Mouse (Mus musculus): ENCODE data around the gene Tbrg4.
"Not testable (repeated sequence)": the region's sequence is repeated elsewhere in the genome, so short reads cannot be mapped to it uniquely, and the experiment has no call there.

Tbrg4 gene

DNA sequence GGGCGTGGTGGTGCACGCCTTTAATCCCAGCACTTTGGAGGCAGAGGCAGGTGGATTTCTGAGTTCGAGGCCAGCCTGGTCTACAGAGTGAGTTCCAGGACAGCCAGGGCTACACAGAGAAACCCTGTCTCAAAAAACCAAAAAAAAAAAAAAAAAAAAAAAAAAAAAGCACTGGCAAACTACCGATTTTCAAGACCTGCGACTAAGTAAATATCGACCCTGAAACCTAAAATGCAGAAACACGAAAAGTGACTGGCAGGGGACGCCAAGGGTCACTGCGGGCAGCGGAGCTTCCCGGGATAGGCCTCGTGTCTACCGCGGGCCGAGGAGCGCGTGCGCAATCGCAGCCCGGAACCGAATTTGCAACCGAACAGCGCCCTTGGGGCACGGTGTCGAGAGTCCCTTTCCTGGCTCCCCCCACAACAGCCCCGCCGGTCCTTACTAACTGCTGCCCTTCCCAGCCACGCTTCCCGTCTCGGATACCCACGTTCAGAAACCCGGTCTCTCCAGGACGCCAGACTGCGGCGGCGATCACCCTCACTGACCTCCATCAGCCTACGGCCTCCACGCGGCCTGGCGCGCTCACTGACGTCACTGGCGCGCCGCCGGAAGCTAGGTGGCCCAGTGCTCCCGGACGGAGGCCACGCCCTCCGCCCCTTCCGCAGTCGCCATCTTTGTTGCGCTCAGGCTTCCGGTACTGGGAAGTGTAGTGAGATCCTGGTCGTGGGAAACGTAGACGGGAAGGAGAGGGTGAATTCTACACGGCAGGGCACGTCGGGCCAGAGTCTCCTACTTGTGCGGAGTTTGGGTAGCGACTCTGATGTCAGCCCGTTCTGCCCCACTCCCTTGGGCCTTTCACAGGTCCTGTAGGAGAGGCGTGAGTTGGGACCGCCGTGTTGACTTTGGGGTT is at the start of gene Tbrg4:
Tbrg4 (minus strand) TSS at position 590 of the 910 bp plus-strand sequence.
- peak; percentile 96 for DNase-seq (ENCODE audit: low read depth, low spot score)

DNA sequence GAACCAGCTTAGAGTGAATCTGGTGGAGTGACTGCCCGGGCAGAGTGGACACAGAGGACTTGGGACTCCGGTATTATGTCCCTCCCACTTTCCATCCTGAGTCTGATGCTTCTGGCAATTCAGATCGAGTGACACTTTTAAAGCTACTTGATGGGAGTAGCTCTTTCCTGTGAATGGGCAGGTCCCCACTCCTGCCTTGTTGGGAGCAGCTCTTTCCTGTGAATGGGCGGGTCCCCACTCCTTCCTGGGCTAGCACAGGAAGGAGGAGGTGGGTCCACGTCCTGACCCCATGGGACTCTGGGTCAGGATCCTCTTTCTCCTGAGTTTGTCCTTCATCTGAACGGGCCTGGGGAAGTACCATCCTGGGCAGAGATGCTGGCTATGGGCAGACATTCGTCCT is 49.5 kb upstream of the Tbrg4 start:
- no peak for DNase-seq (ENCODE audit: low read depth, low spot score)

DNA sequence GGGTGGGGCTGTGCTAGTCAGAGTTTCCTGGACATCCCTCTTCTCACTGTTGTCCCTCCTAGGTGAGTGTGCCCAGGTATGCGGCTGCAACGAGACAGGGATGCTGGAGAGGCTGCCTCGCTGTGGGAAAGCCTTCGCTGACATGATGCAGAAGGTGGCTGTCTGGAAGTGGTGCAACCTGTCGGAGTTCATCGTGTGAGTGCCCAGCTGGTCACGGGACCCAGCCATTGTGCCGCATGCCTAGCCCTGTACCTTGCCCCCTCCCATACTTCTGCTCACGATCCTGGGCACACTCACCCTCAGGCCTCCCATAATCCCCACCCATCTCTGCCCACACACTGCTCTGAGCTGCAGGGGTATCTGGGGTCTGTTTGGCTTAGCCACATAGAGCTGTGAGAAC is 48.8 kb upstream of the Tbrg4 start:
- DNase-seq (ENCODE audit: low read depth, low spot score): no peak

DNA sequence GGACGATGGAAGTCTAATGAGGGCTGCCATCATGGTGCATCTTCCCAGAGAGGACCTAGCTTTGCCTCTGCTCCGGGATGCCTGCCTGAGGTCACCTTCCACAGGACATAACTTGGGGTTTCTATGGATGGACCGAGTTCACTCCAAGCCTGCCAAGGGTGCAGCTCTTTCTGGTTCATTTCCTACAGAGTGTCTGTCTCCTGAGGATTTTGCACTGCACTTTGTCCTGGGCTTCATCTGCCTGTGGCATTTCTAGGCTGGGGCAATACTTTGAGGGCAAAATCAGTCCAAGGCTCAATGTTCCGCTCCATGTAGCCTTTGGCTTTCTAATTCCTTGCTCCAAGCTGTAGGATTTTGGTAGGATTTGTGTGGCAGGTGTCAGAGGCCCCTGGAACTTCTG is 45.0 kb upstream of the Tbrg4 start:
- DNase-seq (ENCODE audit: low read depth, low spot score): no peak

DNA sequence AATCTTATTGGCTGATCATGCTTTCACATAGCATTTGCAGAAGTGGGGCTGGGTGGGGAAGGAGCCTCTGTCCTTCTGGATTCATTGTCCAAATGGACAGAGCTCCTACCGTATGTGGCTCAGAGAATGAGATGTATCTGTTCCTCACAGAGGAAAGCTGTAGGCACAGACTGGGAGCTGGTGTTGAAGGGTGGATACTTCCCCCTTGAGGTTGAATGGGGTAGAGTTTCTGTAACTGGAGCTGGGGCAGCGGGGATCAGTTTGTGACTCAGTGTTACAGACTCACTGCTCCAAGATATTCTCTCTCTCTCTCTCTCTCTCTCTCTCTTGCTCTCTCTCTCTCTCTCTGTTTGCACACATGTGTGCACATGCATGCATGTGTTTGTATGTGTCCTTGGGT is 44.2 kb upstream of the Tbrg4 start:
- DNase-seq (ENCODE audit: low read depth, low spot score): no peak

DNA sequence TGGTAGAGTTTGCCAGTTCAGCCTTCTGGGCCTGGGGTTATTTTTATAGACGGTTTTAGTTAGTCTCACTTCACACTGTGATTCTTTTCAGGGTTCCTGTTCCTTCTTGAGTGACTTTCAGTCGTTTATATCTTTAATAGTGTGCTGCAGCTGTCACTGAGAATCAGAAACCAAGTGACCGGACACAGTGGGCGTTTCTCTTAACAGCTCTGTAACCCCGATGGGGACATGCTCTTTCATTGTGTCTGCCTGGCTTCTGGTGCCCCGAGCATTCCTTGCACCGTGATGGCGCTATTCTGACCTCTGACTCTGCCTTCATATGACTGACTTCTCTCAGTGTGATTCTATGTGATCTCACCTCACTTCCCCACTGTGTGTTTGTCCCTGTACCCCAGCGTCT is 43.2 kb upstream of the Tbrg4 start:
- no peak for DNase-seq (ENCODE audit: low read depth, low spot score)

DNA sequence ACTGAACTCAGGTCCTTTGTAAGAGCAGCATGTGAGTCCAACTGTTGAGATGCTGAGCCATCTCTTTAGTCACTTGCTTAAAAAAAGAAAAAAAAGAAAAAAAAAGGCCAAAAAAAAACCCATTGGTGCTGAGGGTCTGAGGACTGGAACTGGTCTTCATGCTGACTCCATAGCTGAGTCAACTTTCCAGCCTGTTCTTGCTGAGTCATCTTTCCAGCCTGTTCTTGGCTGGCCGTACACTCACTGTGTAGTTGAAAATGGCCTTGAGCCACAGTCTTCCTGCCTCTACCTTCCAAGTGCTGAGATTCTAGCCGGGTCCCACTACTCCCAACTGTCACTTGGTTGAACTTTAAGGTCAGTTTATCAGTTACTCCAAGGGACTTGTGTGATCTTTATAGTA is 40.8 kb upstream of the Tbrg4 start:
- no peak for DNase-seq (ENCODE audit: low read depth, low spot score)

DNA sequence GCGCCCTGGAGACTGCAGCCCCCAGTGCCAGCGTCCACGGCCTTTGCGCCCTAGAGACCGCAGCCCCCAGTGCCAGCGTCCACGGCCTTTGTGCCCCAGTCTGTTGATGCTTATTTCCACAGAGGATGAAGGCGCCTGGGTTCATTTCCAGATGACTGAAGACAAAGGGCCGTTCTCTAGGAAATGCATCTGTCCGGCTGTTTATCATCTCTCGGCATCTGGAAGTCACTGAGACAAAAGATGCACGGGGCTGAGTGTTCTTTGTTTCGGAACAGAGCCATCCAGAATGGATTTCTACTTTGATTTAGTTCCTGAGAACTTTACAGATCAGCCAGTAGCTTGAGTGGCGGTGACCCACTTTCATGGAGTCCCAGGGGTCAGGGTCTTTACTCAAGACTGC is 35.3 kb upstream of the Tbrg4 start:
- DNase-seq (ENCODE audit: low read depth, low spot score): no peak

DNA sequence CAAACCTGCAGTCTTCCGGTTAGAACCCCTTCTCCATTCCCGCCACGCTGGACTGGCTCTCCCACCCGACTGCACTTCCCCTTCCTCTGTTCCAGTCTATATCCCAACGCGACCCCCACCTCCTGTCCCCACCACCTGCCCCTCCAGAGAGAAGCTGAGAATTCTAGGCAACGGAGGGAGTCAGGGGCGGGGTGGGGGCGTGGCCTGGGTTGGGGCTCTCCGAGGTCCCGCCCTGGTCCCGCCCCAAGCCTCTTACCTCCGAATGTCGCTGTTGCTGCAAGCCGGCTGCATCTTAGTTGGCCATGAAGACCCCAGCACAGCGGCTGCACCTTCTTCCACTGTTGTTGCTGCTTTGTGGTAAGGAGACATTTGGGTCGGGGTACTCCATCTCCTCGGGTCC is 32.4 kb upstream of the Tbrg4 start, which contains the start of gene Ramp3:
Ramp3 (plus strand) TSS at position 251 of the 400 bp plus-strand sequence.
- peak; percentile 43 for DNase-seq (ENCODE audit: low read depth, low spot score)

DNA sequence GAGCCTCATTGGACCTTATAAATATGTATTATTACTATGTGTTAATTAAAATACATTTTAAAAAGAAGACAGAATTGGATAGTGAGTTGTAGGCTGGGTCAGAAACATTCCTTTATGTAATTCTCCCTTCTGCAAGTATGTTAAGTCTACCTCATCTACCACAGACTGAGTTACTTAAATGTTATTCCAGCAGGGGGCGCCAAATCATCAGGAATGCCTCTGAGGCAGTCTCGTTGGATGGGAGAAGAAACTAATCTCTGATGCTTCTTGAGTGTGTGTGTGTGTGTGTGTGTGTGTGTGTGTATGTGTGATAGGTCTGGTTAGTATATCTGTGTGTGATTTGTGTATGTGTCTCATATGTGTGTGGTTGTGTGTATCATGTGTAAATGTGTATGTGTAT is 29.0 kb upstream of the Tbrg4 start:
- DNase-seq (ENCODE audit: low read depth, low spot score): peak; percentile 87

DNA sequence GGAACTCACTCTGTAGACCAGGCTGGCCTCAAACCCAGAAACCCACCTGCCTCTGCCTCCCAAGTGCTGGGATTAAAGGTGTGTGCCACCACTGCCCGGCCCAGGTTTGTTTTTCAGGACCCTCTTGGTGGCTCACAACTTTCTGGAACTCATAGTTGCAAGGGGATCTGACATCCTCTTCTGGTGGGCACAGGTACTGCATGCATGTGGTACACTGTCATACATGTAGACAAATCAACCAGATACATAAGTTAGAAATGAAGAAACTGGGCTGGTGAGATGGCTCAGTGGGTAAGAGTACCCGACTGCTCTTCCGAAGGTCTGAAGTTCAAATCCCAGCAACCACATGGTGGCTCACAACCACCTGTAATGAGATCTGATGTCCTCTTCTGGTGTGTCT is 27.1 kb upstream of the Tbrg4 start:
- DNase-seq (ENCODE audit: low read depth, low spot score): not testable (repeated sequence)

DNA sequence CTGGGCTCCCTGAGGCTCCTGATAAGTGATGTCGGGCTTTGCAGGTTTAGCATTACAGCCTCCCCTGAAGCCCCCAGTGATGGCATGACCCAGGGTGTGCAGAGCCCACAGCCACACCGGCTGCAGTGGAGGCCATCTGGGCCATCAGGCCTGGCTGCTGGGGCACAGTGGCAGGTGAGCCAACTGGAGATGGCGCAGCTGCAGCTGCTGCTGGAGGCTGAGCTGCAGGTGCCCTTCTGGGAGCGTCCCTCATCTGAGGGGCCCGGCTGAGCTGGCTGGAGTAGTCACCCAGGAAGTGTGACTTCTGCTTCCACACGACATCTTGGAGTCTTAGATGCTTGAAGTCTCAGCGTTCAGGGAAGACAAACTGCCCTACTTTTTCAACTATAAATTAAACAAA is 24.7 kb upstream of the Tbrg4 start:
- no peak for DNase-seq (ENCODE audit: low read depth, low spot score)

DNA sequence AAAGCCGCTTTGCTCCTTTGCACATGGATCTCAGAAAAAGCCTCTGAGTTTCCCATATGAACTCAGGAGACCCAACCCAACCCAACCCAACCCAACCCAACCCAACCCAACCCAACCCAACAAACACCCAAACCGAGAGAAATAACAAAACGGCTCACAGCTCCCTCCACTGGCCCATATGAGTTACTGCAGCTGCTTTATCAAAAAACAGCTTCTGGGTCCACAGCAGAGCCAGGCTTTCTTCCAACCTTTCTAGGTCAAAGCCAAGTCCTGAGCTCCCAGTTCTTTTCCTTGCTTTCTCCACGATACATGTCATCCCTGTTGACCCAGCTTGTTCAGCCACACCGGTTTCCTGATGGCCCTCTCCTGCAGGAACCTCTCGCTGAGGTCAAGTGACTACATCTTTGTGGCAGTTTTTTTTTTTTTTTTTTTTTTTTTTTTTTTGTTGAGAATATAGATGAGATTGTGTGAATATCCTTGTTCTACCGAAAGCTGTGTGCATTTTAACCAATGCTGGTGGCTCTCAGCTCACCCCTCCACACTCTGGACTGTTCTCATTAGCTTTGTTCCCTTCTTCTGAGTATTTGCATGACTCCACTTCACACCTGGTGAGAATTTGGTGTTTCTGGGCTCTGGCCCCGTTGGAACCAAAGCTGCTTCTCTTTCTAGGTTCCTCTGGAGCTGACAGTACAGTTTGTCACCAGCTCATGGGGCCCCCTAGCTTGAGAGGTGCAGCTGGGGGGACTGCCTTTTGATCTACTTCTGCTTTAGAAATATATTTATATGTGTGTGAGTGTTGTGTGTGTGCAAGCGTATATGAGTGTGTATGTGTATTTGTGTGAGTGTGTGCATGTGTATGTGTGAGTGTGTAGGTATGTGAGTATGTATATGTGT is 22.2 kb upstream of the Tbrg4 start:
- DNase-seq (ENCODE audit: low read depth, low spot score): no peak

DNA sequence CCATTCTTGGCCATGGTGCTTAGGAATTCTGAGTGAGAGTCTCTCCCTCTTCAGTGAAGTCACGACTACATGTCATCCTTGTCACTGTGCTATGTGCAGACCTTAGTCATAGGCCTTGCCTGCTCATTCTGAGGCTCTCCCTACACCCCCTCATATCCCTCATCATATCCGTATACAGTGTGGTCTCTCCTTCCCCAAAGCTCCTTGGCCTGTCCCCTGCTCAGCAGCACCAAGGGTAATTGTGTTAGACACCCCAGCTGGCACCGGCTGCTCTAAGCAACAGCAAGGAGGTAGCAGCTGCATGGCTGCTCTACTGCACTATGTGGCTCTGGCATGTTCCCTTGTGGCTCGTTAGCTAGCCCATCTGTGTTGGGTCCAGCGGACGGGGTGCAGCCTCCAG is 18.7 kb upstream of the Tbrg4 start:
- no peak for DNase-seq (ENCODE audit: low read depth, low spot score)

DNA sequence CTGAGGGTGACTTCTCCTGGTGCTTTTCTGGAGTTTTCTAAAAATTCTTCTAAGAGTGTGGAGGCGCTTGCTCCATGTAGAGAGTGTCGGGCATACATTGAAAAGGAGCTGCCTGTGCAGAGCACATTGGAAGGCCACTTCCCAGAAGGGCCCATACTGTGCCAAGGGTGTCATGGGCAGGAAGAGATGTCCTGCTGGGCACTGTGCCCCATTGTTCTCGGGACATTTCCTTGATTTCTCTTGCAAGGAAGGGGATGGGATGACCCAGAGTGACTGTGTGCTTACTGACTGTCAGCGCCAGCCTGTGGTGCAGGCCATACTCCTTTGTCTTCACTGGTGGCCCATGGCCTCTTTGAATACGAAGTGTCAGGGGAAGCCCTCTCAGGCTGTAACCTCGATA is 13.2 kb upstream of the Tbrg4 start:
- no peak for DNase-seq (ENCODE audit: low read depth, low spot score)

DNA sequence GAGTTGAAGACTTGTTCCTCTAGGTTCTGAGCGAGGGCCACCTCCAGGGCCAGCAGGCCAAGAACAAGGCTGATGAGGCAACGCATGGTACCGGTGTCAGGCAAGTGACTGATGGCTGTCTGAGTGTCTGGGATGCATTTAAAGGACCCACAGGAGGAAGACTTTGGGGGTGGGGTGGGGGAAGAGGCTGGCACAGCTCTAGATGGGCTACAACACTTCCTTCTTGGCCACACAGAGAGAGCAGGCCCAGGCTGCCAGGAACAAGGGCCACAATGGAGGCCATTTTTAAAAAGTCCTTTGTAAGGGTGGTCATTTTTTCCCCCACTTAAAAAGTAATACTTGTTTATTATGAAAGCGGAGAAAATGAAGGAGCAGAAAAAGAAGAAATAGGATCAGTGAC is 12.7 kb upstream of the Tbrg4 start, which contains the start of gene Wap:
Wap (minus strand) TSS at position 101 of the 400 bp plus-strand sequence.
- DNase-seq (ENCODE audit: low read depth, low spot score): no peak

DNA sequence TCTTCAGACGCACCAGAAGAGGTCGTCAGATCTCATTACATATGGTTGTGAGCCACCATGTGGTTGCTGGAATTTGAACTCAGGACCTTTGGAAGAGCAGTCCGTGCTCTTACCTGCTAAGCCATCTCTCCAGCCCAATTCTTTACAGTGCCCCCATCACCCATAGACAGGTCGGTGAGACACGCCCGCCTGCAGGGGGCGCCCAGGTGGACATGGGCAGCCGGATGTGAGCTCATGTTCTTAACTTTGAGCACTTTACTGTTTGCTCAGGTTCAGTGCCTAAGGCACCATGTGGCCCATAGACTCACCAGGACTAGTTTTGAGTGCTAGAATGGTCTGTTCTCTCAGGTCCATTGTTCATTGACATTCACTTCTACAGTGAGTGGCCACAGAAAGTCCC is 10.3 kb upstream of the Tbrg4 start:
- DNase-seq (ENCODE audit: low read depth, low spot score): no peak

DNA sequence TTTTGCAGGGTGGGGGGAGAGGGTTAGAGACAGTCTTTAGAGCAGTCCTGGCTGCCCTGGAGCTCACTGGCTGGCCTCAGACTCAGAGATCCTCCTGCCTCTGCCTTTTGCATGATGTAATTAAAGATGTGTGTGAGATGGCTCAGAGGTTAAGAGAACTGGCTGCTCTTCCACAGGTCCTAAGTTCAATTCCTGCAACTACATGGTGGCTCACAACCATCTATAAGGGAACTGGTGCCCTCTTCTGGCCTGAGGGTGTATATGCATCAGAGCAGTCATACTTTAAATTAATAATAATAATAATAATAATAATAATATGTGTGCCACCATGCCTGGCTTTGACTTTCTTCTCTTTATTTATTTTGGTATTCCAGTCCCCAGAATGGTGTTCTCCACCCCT is 3.8 kb upstream of the Tbrg4 start:
- no peak for DNase-seq (ENCODE audit: low read depth, low spot score)

DNA sequence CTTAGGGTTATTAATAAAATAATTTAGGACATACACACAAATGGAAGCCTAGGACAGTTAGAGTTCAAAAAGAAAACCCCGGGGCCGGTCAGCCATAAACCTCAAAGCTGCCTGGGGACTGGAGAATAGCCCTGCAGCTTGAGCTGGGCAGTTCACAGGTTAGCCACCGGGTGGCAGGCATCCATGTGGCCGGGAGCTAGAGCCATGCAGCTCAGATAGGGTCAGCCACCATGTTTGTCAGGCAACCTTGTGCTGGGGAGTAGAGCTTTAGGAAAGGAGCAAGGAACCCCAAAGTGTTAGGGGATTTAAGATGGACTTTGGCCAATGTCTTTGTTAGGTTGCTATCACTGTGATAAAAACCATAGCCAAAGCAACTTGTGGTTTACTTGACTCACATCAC is 2.7 kb upstream of the Tbrg4 start:
- DNase-seq (ENCODE audit: low read depth, low spot score): peak; percentile 40

DNA sequence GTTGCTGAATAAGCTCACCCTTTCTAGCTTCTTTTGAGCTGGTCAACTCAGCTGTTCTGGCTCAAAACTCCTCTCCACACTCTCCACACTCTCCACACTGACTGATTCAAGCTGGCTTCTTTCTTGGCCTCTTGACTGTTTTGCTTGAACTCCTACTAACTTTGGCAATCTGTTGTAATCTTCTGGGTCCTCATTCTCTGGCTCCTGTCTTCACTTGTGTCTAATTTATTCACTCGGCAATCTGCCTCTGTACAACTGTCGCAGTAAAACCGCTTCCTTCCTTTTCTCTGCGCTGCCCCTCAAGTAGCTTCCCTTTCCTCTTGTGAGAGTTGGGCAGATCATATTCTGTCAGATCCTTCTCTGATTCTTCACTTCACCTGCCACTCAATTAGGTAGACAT is 1.9 kb upstream of the Tbrg4 start:
- DNase-seq (ENCODE audit: low read depth, low spot score): no peak

DNA sequence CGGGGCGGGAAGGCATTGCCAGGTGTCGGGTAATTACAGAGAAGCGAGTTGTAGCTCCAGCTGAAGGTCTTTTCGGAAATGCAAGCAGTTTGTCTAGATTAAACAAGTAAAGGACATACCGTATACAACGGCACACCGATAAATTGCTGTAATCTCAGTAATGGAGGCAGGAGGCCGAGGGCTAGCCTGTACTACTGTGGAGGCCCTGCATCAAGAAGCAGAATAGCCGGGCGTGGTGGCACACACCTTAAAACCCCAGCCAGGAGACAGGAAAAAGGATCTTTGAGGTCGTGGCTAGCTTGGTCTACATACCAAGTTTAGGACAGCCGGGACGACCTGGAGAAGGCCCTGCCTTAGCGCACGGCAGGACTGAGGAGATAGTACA is 513 bp upstream of the Tbrg4 start:
- DNase-seq (ENCODE audit: low read depth, low spot score): no peak

DNA sequence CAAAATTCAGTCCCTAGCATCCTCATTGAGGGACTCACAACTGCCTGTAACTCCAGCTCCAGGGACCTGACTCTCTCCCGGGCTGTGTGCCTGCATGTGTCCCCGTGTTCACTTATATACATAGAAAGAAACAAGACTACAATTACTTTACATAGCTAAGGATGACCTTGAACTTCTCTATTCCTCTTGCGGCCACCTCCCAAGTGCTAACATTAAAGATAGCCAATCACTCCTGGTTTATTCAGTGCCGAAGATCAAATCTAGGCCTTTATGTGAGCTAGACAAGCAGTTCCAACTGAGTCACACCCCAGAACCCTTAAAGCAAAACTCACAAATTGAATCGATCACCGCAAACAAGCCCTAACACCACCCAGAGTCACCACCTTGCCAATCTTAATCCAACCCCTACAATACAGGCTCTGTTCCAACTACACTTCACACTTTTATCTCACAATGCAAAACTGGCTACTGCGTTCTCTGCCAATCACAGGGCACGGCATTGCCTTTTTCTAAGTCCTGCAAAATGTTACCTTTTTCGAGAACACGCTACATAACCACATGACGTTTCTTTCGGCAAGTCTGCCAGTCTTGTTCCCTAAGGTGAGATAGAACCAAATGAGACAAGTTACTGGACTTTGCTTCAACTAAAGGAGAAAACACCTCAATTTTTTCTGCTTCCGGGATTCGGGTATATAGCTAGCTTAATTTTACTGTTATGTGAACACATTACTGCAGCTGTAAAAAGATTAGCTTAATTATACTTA is 1.1 kb downstream of the Tbrg4 start:
- DNase-seq (ENCODE audit: low read depth, low spot score): no peak

All from forelimb bud, embryonic 11.5 days (tissue).